ENCODE assay signal across 9 mouse cellular contexts in the genomic region with DNA sequence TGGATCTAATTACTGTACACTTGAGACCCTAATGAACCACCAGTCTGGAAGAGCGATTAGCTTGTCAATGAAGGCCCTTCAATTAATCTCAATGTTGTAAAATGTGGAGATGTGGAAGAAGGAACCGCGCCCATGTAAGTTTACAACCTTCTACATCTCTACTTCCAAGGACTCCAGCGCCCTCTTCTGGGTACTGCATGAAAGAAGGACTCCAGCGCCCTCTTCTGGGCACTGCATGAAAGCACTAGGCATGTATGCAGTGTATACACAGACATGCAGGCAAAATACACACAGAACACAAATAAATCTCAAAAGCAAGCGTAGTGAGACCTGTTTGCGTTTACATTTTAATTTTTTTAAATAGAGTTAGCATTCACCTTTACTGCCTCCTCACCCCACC. TPM values are rescaled to one million over a fixed set of nuclear protein-coding genes. Genes with fewer than 3 reads are reported as not detected.
DNase-seq lines count a peak whose midpoint lies in the region; ATAC-seq and TF ChIP-seq lines count a peak whose summit lies in the region.
"Had no signal": no experiment of that assay in that cellular context is flagged by ENCODE, and none has a peak within 500 bp of the region (broad histone marks: within the 10 kb centered on the region; RNA-seq: fewer than 3 reads in every experiment).

No protein-coding gene starts in this region.

- H3K27ac ChIP-seq in forebrain, postnatal 0 days (ENCODE audit: low read depth, low read length): no peak overlapping the region
- no peak overlapping the region for H3K27ac ChIP-seq in forebrain, embryonic 13.5 days
- no peak overlapping the region for H3K27ac ChIP-seq in bone marrow, adult 2 months (ENCODE audit: control insufficient read depth, insufficient read depth, low read depth, low read length, poor library complexity)
- H3K27ac ChIP-seq in liver, postnatal 0 days (ENCODE audit: low read depth): no peak overlapping the region
- H3K27ac ChIP-seq in testis, adult 2 months (ENCODE audit: control insufficient read depth, insufficient read depth, low read depth, low read length): no peak overlapping the region
- H3K27ac ChIP-seq: limb, embryonic 12.5 days had no signal

- no peak overlapping the region for H3K4me3 ChIP-seq in forebrain, postnatal 0 days (ENCODE audit: low read depth, low read length)
- H3K4me3 ChIP-seq in forebrain, embryonic 13.5 days: no peak overlapping the region
- H3K4me3 ChIP-seq in bone marrow, adult 2 months (replicated peaks; ENCODE audit: control insufficient read depth, low read depth, low read length): no peak overlapping the region
- no peak overlapping the region for H3K4me3 ChIP-seq in liver, postnatal 0 days (ENCODE audit: low read depth, low read length)
- H3K4me3 ChIP-seq in testis, adult 2 months (ENCODE audit: control insufficient read depth, low read depth, low read length): no peak overlapping the region
- H3K4me3 ChIP-seq: limb, embryonic 12.5 days had no signal

- TF ChIP-seq POLR2A in bone marrow, adult 2 months (IDR thresholded peaks at IDR 0.05; ENCODE audit: borderline replicate concordance, control insufficient read depth, low read depth, low read length): no peak
- no peak for TF ChIP-seq POLR2A in testis, adult 2 months (IDR thresholded peaks at IDR 0.05; ENCODE audit: control insufficient read depth, low read depth, low read length)

- no peak overlapping the region for H3K4me2 ChIP-seq in forebrain, postnatal 0 days (ENCODE audit: low read depth)
- no peak overlapping the region for H3K4me2 ChIP-seq in forebrain, embryonic 13.5 days
- H3K4me2 ChIP-seq in liver, postnatal 0 days (ENCODE audit: low read depth, low read length): no peak overlapping the region
- H3K4me2 ChIP-seq: limb, embryonic 12.5 days had no signal

- DNase-seq in forebrain, postnatal 0 days: peak; percentile 37
- peak; percentile 84 for DNase-seq in A20 (ENCODE audit: low read depth, low spot score)
- peak; percentile 72 for DNase-seq in liver, postnatal 0 days
- DNase-seq in ovary, postnatal 36 days (ENCODE audit: low spot score): no peak

- no peaks in the 10 kb centered on the region for H3K9me3 ChIP-seq in forebrain, postnatal 0 days (ENCODE audit: low read length)
- H3K9me3 ChIP-seq in forebrain, embryonic 13.5 days (replicated peaks): no peaks in the 10 kb centered on the region
- H3K9me3 ChIP-seq in liver, postnatal 0 days (ENCODE audit: low read length): no peaks in the 10 kb centered on the region
- H3K9me3 ChIP-seq: limb, embryonic 12.5 days had no signal

- H3K4me1 ChIP-seq in forebrain, postnatal 0 days (ENCODE audit: insufficient read depth): no peaks in the 10 kb centered on the region
- H3K4me1 ChIP-seq in forebrain, embryonic 13.5 days: no peaks in the 10 kb centered on the region
- H3K4me1 ChIP-seq in bone marrow, adult 2 months (ENCODE audit: control insufficient read depth, insufficient read depth, low read length): no peaks in the 10 kb centered on the region; the same call in 1 of the 2 replicates
- H3K4me1 ChIP-seq in liver, postnatal 0 days (ENCODE audit: insufficient read depth): no peaks in the 10 kb centered on the region
- H3K4me1 ChIP-seq in testis, adult 2 months (ENCODE audit: control insufficient read depth, insufficient read depth, low read length): no peaks in the 10 kb centered on the region

- 88% methylated on average over 7 of the region's 7 CpGs for WGBS in forebrain, postnatal 0 days
- WGBS in forebrain, embryonic 13.5 days: 73% methylated on average over 7 of the region's 7 CpGs
- WGBS in bone marrow, adult 2 months: 80% methylated on average over 7 of the region's 7 CpGs
- WGBS in liver, postnatal 0 days (ENCODE audit: insufficient replicate concordance): 78% methylated on average over 7 of the region's 7 CpGs

- no peak for TF ChIP-seq EP300 in liver, postnatal 0 days (IDR thresholded peaks at IDR 0.05; ENCODE audit: low read depth)

- no peaks in the 10 kb centered on the region for H3K27me3 ChIP-seq in forebrain, postnatal 0 days (ENCODE audit: insufficient read depth, low read length)
- no peaks in the 10 kb centered on the region for H3K27me3 ChIP-seq in forebrain, embryonic 13.5 days
- no peaks in the 10 kb centered on the region for H3K27me3 ChIP-seq in liver, postnatal 0 days (ENCODE audit: insufficient read depth, low read length)
- H3K27me3 ChIP-seq in testis, adult 2 months (ENCODE audit: control insufficient read depth, insufficient read depth, low read length): no peaks in the 10 kb centered on the region
- H3K27me3 ChIP-seq: limb, embryonic 12.5 days had no signal

- peak; percentile 64 for TF ChIP-seq CTCF in forebrain, postnatal 0 days (IDR thresholded peaks at IDR 0.05; ENCODE audit: low read depth)
- TF ChIP-seq CTCF in bone marrow, adult 2 months (IDR thresholded peaks at IDR 0.05; ENCODE audit: control insufficient read depth, insufficient read depth, low read length): peak; percentile 81
- TF ChIP-seq CTCF in liver, postnatal 0 days (IDR thresholded peaks at IDR 0.05; ENCODE audit: low read depth): peak; percentile 86
- TF ChIP-seq CTCF in testis, adult 2 months (IDR thresholded peaks at IDR 0.05; ENCODE audit: control insufficient read depth, insufficient read depth, insufficient replicate concordance, low read depth, low read length): peak; percentile 63; the same call in 1 of the 2 replicates

- no peaks in the 10 kb centered on the region for H3K36me3 ChIP-seq in forebrain, postnatal 0 days (ENCODE audit: insufficient read depth)
- no peaks in the 10 kb centered on the region for H3K36me3 ChIP-seq in forebrain, embryonic 13.5 days (ENCODE audit: poor library complexity, severe bottlenecking)
- no peaks in the 10 kb centered on the region for H3K36me3 ChIP-seq in liver, postnatal 0 days (replicated peaks; ENCODE audit: insufficient read depth, low read length)
- H3K36me3 ChIP-seq in testis, adult 2 months (ENCODE audit: control insufficient read depth, insufficient read depth, low read length): no peaks in the 10 kb centered on the region
- H3K36me3 ChIP-seq: limb, embryonic 12.5 days had no signal

- no peak overlapping the region for H3K9ac ChIP-seq in forebrain, postnatal 0 days
- no peak overlapping the region for H3K9ac ChIP-seq in forebrain, embryonic 13.5 days
- H3K9ac ChIP-seq in liver, postnatal 0 days (replicated peaks): no peak overlapping the region
- H3K9ac ChIP-seq: limb, embryonic 12.5 days had no signal

- no peak for ATAC-seq in forebrain, postnatal 0 days
- no peak for ATAC-seq in forebrain, embryonic 13.5 days
- ATAC-seq in liver, postnatal 0 days: no peak
- ATAC-seq in cerebellum, adult (ENCODE audit: insufficient number of reproducible peaks, low FRiP score, low TSS enrichment): no peak

RNA-seq across cellular contexts. Expression of gene Dtnbp1, which starts 6.2 kb away (rescaled TPM):
- 80.9 and 84.9 TPM in 2 replicates for total RNA-seq in forebrain, postnatal 0 days (2014; rRNA removed)
- polyA plus RNA-seq in forebrain, postnatal 0 days (2015; fragmentation: Nextera tagmentation; extraction: Ambion mirVana): 121 and 130 TPM in 2 replicates
- 95.4 and 104 TPM in 2 replicates for polyA plus RNA-seq in forebrain, embryonic 13.5 days (2015; fragmentation: Nextera tagmentation; extraction: Ambion mirVana)
- 12.3 and 27.6 TPM in 2 replicates for polyA plus RNA-seq in bone marrow, adult 2 months (2011; ENCODE audit: insufficient read depth, insufficient read length, low replicate concordance, missing spikeins)
- 34.2 and 40.5 TPM in 2 replicates for polyA plus RNA-seq in liver, postnatal 0 days (2015; fragmentation: Nextera tagmentation; extraction: Ambion mirVana)
- 96.6 and 96.7 TPM in 2 replicates for polyA plus RNA-seq in testis, adult 2 months (2012; rRNA removed)
